Mouse (Mus musculus) A20 (cell line): ENCODE measurements around the gene Gm8159.
"Not testable (repeated sequence)": the region's sequence is repeated elsewhere in the genome, so short reads cannot be mapped to it uniquely, and the experiment has no call there.

ENCODE experiments used
- DNase-seq: peaks from one replicate; pipeline ENCODE4 v3.0.0-alpha.2; 2011; ENCODE audit warnings: low read depth, low spot score

Gene Gm8159

GRCm38 (mm10) chr14:4632052-4632451 lies at the start of gene Gm8159:
Gm8159 (plus strand) TSS chr14:4632352.
- not testable (repeated sequence) for DNase-seq

- DNase-seq: not testable (repeated sequence)
Measured at GRCm38 (mm10) chr14:4649309-4649708, 17.2 kb downstream of the Gm8159 start.

- DNase-seq: not testable (repeated sequence)
Measured at GRCm38 (mm10) chr14:4650324-4650723, 18.2 kb downstream of the Gm8159 start.

- DNase-seq: not testable (repeated sequence)
Measured at GRCm38 (mm10) chr14:4663892-4664291, 31.7 kb downstream of the Gm8159 start, which contains the start of gene Gm3239. Gm3239 (plus strand) TSS chr14:4664192.
